Mouse (Mus musculus) E14TG2a.4 (cell line): ENCODE results near the gene Mrps26.

Source experiments
- CTCF ChIP-seq: conservative IDR thresholded peaks from 2 replicates; pipeline ENCODE4 v1.5.1; 2014; ENCODE audit warnings: low read length
- NANOG ChIP-seq: IDR thresholded peaks from 2 replicates; pipeline ENCODE4 v1.6.1; 2014; ENCODE audit warnings: borderline replicate concordance, low read length, mixed read lengths
- POU5F1 ChIP-seq: IDR thresholded peaks from 2 replicates; pipeline ENCODE4 v1.6.1; 2014; ENCODE audit warnings: low read length, borderline replicate concordance

DNA sequence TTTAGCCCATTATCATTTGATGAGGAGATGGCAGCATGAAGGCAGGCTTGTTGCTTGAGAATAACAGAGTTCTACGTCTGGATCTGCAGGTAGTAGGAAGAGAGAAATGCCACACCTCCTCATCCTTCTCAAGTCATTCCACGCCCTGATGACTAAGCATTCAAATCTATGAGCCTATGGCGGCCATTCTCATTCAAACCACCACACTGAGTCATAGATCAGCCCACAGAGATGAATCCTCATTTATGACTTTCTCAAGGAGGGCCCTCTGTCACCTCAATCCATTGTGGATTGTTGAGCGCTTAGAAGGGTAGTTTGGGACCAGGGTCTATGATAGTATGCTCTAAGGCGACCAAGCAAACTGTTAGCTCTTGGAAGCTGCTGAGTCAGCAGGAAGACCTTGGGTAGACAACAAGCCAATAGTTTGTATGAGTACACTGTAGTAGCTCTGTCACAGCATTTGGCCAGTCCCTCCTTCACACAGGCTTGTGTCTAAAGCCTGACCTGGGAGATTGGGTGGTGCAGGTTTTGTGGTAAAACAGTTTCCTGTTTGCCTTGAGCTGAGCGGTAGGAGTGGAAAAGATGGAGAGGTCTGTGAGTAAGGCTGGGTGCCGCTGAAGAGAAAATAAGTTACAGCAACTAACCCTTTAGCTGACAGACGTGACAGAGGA, 24.5 kb upstream of the Mrps26 start:
- TF ChIP-seq CTCF, result no peak
- no peak for TF ChIP-seq NANOG
- TF ChIP-seq POU5F1, result no peak
